Mouse (Mus musculus) gastrocnemius, postnatal 10 days (tissue): Measurements from ENCODE around the gene Gm7945. TPM values are rescaled to one million over a fixed set of nuclear protein-coding genes. Genes with fewer than 3 reads are reported as not detected.
"Not testable (repeated sequence)": the region's sequence is repeated elsewhere in the genome, so short reads cannot be mapped to it uniquely, and the experiment has no call there.

ENCODE experiments used
- DNase-seq: peaks from one replicate; pipeline ENCODE4 v3.0.0; 2021; ENCODE audit warnings: mixed read lengths
- long read RNA-seq, 2 experiments: library from polyadenylated mRNA; stranded (forward); transcript quantifications; one replicate each; pipeline ENCODE4 v2.0.0; 2021
- total RNA-seq, 2 experiments: library from RNA; stranded (reverse); gene quantifications; 2 replicates each; pipeline ENCODE4 v1.2.3; 2021

Gene Gm7945
- total RNA-seq = not detected
- long read RNA-seq, experiment 1 = 0 reads
- long read RNA-seq, experiment 2 = 0 reads

DNA sequence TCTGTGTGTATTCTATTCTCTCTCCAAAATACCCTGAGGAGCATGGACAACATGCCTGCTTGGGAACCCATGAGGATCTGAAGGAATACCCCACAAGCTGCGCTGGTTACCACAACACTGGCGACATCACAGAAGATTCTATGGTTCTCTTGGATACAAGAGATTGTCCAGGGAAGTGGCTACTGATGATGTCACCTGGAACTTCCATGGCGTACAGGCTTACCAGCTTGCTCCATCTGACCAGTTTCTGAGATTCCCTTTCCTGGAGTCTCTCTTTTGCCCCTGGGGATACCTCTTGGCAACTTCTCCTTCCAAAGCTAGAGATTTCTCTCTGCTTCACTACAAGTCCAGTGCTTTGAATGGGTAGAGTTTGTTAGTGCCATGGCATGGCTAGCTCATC, at the start of gene Gm7945:
Gene Gm7945 (minus strand): TSS at position 101 of the 400 bp plus-strand sequence.
- DNase-seq = not testable (repeated sequence)

DNA sequence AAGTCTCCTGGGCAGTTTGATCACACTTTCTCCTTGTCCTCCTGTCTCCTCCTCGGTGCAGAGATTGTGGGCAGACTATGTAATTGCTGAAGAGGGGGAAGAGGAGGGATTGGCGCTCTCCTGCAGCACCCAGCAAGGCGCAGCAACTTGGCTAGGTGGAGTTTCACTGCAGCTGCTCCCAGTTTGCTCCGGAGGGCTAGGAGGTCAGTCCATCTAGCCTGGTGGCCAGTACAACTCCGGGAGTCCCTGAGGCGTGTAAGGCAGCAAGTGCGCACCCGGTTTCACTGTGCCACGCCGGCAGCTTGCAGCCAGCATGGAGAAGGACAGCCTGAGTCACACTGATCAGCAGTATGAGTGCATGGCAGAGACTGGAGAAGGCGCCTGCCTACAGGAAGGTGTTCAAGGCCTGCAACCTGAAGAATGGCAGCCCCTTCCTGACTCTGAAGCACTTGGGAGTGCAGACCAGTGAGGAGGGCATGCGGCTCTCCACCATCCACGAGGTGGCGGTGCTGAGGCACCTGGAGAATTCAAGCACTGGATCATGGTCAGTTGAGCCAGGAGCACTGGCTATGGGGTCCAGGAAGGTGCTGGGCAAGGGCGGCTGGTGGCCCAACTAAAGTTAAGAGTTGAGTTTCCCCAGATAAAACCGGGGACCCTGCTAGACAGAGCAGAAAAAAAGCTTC, 39.4 kb upstream of the Gm7945 start:
- not testable (repeated sequence) for DNase-seq

DNA sequence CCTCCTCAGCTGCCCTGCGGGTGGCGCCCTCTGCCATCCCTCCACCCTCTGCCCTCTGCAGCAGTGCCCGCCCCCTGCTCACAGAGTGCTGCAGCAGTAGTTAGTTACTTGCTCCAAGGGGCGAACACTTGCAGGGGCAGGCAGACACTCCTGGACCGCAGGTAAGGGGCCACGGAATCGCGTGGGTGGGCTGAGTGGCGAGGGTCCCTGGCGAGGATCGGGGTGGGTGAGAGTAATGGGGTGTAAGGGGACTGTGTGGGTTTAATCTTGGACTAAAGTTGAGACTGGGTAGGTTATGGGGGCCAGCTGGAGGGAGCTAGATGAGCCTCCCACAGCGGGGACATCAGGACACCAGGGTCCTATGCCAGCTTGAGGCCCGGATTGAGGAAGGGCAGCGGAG, 38.5 kb upstream of the Gm7945 start:
- DNase-seq = not testable (repeated sequence)

DNA sequence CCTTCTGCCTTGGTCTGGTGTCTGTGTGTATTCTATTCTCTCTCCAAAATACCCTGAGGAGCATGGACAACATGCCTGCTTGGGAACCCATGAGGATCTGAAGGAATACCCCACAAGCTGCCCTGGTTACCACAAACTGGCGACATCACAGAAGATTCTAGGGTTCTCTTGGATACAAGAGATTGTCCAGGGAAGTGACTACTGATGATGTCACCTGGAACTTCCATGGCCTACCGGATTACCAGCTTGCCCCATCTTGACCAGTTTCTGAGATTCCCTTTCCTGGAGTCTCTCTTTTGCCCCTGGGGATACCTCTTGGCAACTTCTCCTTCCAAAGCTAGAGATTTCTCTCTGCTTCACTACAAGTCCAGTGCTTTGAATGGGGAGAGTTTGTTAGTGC, 22.0 kb upstream of the Gm7945 start, which contains the start of gene Gm6482:
Gene Gm6482 (minus strand): TSS at position 101 of the 400 bp plus-strand sequence.
- not testable (repeated sequence) for DNase-seq

DNA sequence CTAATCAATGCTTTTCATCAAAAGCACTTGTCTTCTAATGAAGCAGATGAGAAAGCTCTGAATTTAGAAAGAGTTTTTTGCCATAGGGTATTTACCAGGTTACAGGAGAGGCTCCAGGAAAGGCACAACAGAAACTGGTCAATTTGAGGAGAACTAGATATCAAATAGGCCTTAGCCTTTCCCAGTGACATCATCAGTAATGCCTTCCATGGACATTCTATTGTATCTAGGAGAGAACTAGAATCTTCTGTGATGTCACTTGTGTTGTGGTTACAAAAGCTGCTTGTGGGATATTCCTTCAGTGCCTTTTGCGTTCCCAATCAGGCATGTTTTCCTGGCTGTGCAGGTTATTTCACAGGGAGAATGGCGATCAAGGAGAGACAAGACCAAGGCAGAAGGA, 37.9 kb downstream of the Gm7945 start, which contains the start of gene Gm5798:
Gene Gm5798 (plus strand): TSS at position 301 of the 400 bp plus-strand sequence.
- DNase-seq = not testable (repeated sequence)

Other genes starting within 250 kb of the Gm7945 start
- gene Mbl1, start 234.9 kb downstream of the Gm7945 start, total RNA-seq = under 1 TPM in 1 of 2 experiments, not detected in 1; 0.52 TPM
- not detected for gene Sftpd, start 201.2 kb downstream of the Gm7945 start, total RNA-seq
- not detected for gene Gm2832, start 107.6 kb downstream of the Gm7945 start, total RNA-seq
- gene Gm5798, start 37.8 kb downstream of the Gm7945 start, total RNA-seq = not detected
- not detected for gene Gm6482, start 21.9 kb upstream of the Gm7945 start, total RNA-seq
- not detected for gene Gm7954, start 67.1 kb upstream of the Gm7945 start, total RNA-seq
- not detected for gene Gm3486, start 103.1 kb upstream of the Gm7945 start, total RNA-seq
- gene Gm7970, start 169.2 kb upstream of the Gm7945 start, total RNA-seq = not detected
- not detected for gene 1700049E17Rik2, start 186.8 kb upstream of the Gm7945 start, total RNA-seq
- not detected for gene Gm3072, start 238.2 kb upstream of the Gm7945 start, total RNA-seq